Mouse (Mus musculus) heart, adult 10 weeks (tissue): ENCODE results near the gene Prickle2. TPM values are rescaled to one million over a fixed set of nuclear protein-coding genes. Genes with fewer than 3 reads are reported as not detected.

ENCODE experiments used
- polyA plus RNA-seq: library from polyadenylated mRNA; stranded (reverse); fragments of 350-450 nt; fragmentation: Illumina TruSeq; extraction: RNeasy Lipid Tissue Mini Kit (QIAGEN cat#74804); gene quantifications from one replicate; pipeline ENCODE4 v1.2.3, GENCODE M21; 2014; ENCODE audit warnings: low read depth, low replicate concordance

Gene Prickle2
- 3.6 TPM for polyA plus RNA-seq

GRCm38 (mm10) chr6:92706145-92706466 is at the start of gene Prickle2:
Gene Prickle2, minus strand, starts transcription at chr6:92706155.

Other genes with a start within 250 kb of the Prickle2 start
- gene A730049H05Rik, start 110.3 kb upstream of the Prickle2 start, polyA plus RNA-seq = 0.26 TPM
- 0.81 TPM for gene Gm15737, start 163.2 kb upstream of the Prickle2 start, polyA plus RNA-seq
- 6.2 TPM for gene Adamts9, start 237.3 kb upstream of the Prickle2 start, polyA plus RNA-seq